Comparison of ENCODE assay signal across 13 mouse cellular contexts in genomic region chr5:140472336-140472735, GRCm38 (mm10). TPM values are rescaled to one million over a fixed set of nuclear protein-coding genes. Genes with fewer than 3 reads are reported as not detected.
DNase-seq lines count a peak whose midpoint lies in the region; ATAC-seq and TF ChIP-seq lines count a peak whose summit lies in the region.
"Had no signal": no experiment of that assay in that cellular context is flagged by ENCODE, and none has a peak within 500 bp of the region (broad histone marks: within the 10 kb centered on the region; RNA-seq: fewer than 3 reads in every experiment).

No protein-coding gene starts in this region.

- H3K27ac ChIP-seq in lung, embryonic 14.5 days (ENCODE audit: low read depth): no peak overlapping the region
- no peak overlapping the region for H3K27ac ChIP-seq in stomach, postnatal 0 days (replicated peaks)
- H3K27ac ChIP-seq in hindbrain, embryonic 12.5 days: no peak overlapping the region
- H3K27ac ChIP-seq: embryonic facial prominence, embryonic 15.5 days; limb, embryonic 10.5 days; midbrain, embryonic 12.5 days had no signal

- no peak overlapping the region for H3K4me2 ChIP-seq in lung, embryonic 14.5 days
- H3K4me2 ChIP-seq in stomach, postnatal 0 days (replicated peaks; ENCODE audit: low read depth): no peak overlapping the region
- no peak overlapping the region for H3K4me2 ChIP-seq in hindbrain, embryonic 12.5 days (replicated peaks)
- H3K4me2 ChIP-seq: embryonic facial prominence, embryonic 15.5 days; midbrain, embryonic 12.5 days had no signal

- peak; percentile 58 for TF ChIP-seq CTCF in lung, embryonic 14.5 days (IDR thresholded peaks at IDR 0.05; ENCODE audit: low read depth)
- peak; percentile 54 for TF ChIP-seq CTCF in stomach, postnatal 0 days (IDR thresholded peaks at IDR 0.05; ENCODE audit: low read depth)

- no peak overlapping the region for H3K9ac ChIP-seq in lung, embryonic 14.5 days
- no peak overlapping the region for H3K9ac ChIP-seq in stomach, postnatal 0 days (ENCODE audit: low read length)
- no peak overlapping the region for H3K9ac ChIP-seq in hindbrain, embryonic 12.5 days
- H3K9ac ChIP-seq: embryonic facial prominence, embryonic 15.5 days; midbrain, embryonic 12.5 days had no signal

- WGBS in lung, embryonic 14.5 days: 77% methylated on average over 3 of the region's 3 CpGs
- 80% methylated on average over 3 of the region's 3 CpGs for WGBS in stomach, postnatal 0 days
- 80% methylated on average over 3 of the region's 3 CpGs for WGBS in hindbrain, embryonic 12.5 days

- no peak for TF ChIP-seq EP300 in stomach, postnatal 0 days (optimal IDR thresholded peaks at IDR 0.05)

- no peak for ATAC-seq in lung, embryonic 14.5 days (ENCODE audit: insufficient read depth)
- no peak for ATAC-seq in stomach, postnatal 0 days (ENCODE audit: low FRiP score, low TSS enrichment)
- no peak for ATAC-seq in hindbrain, embryonic 12.5 days (ENCODE audit: low FRiP score)

- H3K9me3 ChIP-seq in lung, embryonic 14.5 days (ENCODE audit: low read depth, low read length): no peaks in the 10 kb centered on the region
- no peaks in the 10 kb centered on the region for H3K9me3 ChIP-seq in stomach, postnatal 0 days (ENCODE audit: control insufficient read depth, low read length)
- 0 out of 2 replicates have a peak, but pooled peaks cover 3% of the 10 kb centered on the region for H3K9me3 ChIP-seq in hindbrain, embryonic 12.5 days (replicated peaks)
- H3K9me3 ChIP-seq: embryonic facial prominence, embryonic 15.5 days; limb, embryonic 10.5 days; midbrain, embryonic 12.5 days had no signal

- H3K4me3 ChIP-seq in lung, embryonic 14.5 days (ENCODE audit: low read depth, low read length): no peak overlapping the region
- no peak overlapping the region for H3K4me3 ChIP-seq in stomach, postnatal 0 days (ENCODE audit: low read depth, low read length)
- no peak overlapping the region for H3K4me3 ChIP-seq in hindbrain, embryonic 12.5 days
- H3K4me3 ChIP-seq: embryonic facial prominence, embryonic 15.5 days; limb, embryonic 10.5 days; midbrain, embryonic 12.5 days had no signal

- DNase-seq in lung, embryonic 14.5 days: peak; percentile 27
- no peak for DNase-seq in lung, postnatal 25 days (ENCODE audit: low spot score)
- peak; percentile 26 for DNase-seq in MEL-GATA-1-ER (ENCODE audit: extremely low read depth, low read depth)
- peak; percentile 5 for DNase-seq in embryo, embryonic 11.5 days (ENCODE audit: low read depth, low spot score)
- no peak for DNase-seq in stomach, postnatal 0 days (ENCODE audit: low spot score)
- DNase-seq in layer of hippocampus, adult 9-11 months: no peak
- DNase-seq in ovary, adult 18-20 months (ENCODE audit: low spot score): no peak

- no peaks in the 10 kb centered on the region for H3K36me3 ChIP-seq in lung, embryonic 14.5 days (ENCODE audit: insufficient read depth)
- H3K36me3 ChIP-seq in stomach, postnatal 0 days (ENCODE audit: control insufficient read depth, insufficient read depth, low read length): no peaks in the 10 kb centered on the region
- H3K36me3 ChIP-seq in hindbrain, embryonic 12.5 days: no peaks in the 10 kb centered on the region
- H3K36me3 ChIP-seq: embryonic facial prominence, embryonic 15.5 days; limb, embryonic 10.5 days; midbrain, embryonic 12.5 days had no signal

- no peaks in the 10 kb centered on the region for H3K27me3 ChIP-seq in lung, embryonic 14.5 days (ENCODE audit: insufficient read depth, low read length)
- no peaks in the 10 kb centered on the region for H3K27me3 ChIP-seq in stomach, postnatal 0 days (ENCODE audit: control insufficient read depth, insufficient read depth, low read length)
- no peaks in the 10 kb centered on the region for H3K27me3 ChIP-seq in hindbrain, embryonic 12.5 days
- H3K27me3 ChIP-seq: embryonic facial prominence, embryonic 15.5 days; midbrain, embryonic 12.5 days had no signal

- no peaks in the 10 kb centered on the region for H3K4me1 ChIP-seq in lung, embryonic 14.5 days (ENCODE audit: insufficient read depth)
- H3K4me1 ChIP-seq in stomach, postnatal 0 days (replicated peaks; ENCODE audit: control insufficient read depth, insufficient read depth): no peaks in the 10 kb centered on the region
- H3K4me1 ChIP-seq in hindbrain, embryonic 12.5 days: no peaks in the 10 kb centered on the region; the same call in 1 of the 2 replicates
- H3K4me1 ChIP-seq: embryonic facial prominence, embryonic 15.5 days; midbrain, embryonic 12.5 days had no signal

RNA-seq across cellular contexts. Expression of gene Gm4869, which starts 26.9 kb away (rescaled TPM):
- not detected in 2 replicates for polyA plus RNA-seq in lung, embryonic 14.5 days (2014; fragmentation: Nextera tagmentation; extraction: Ambion mirVana)
- polyA plus RNA-seq in stomach, postnatal 0 days (2015; fragmentation: Nextera tagmentation; extraction: Ambion mirVana): not detected in 2 replicates
- not detected in 2 replicates for polyA plus RNA-seq in hindbrain, embryonic 12.5 days (2016; fragmentation: Nextera tagmentation; extraction: Ambion mirVana)
- polyA plus RNA-seq: gonadal fat pad, adult 2 months; intestine, embryonic 14.5 days; limb, embryonic 10.5 days; midbrain, embryonic 12.5 days had no signal

RNA-seq across cellular contexts. Expression of gene Chst12, which starts 33.0 kb away (rescaled TPM):
- polyA plus RNA-seq in lung, embryonic 14.5 days (2014; fragmentation: Nextera tagmentation; extraction: Ambion mirVana): 21.5 and 22.0 TPM in 2 replicates
- 12.8 and 15.8 TPM in 2 replicates for polyA plus RNA-seq in stomach, postnatal 0 days (2015; fragmentation: Nextera tagmentation; extraction: Ambion mirVana)
- 16.1 and 19.6 TPM in 2 replicates for polyA plus RNA-seq in hindbrain, embryonic 12.5 days (2016; fragmentation: Nextera tagmentation; extraction: Ambion mirVana)

RNA-seq across cellular contexts. Expression of gene Eif3b, which starts 53.2 kb away (rescaled TPM):
- 172 and 184 TPM in 2 replicates for polyA plus RNA-seq in lung, embryonic 14.5 days (2014; fragmentation: Nextera tagmentation; extraction: Ambion mirVana)
- 61.8 and 66.5 TPM in 2 replicates for polyA plus RNA-seq in stomach, postnatal 0 days (2015; fragmentation: Nextera tagmentation; extraction: Ambion mirVana)
- polyA plus RNA-seq in hindbrain, embryonic 12.5 days (2016; fragmentation: Nextera tagmentation; extraction: Ambion mirVana): 155 and 162 TPM in 2 replicates

Comparison
In these comparisons a context has a peak if more than half of its experiments do, and no peak if none do; other contexts are left out.
1. DNase-seq: peak in lung, embryonic 14.5 days (single experiment), MEL-GATA-1-ER (single experiment) and embryo, embryonic 11.5 days (single experiment); none in lung, postnatal 25 days (single experiment), stomach, postnatal 0 days (single experiment), layer of hippocampus, adult 9-11 months (single experiment) and ovary, adult 18-20 months (single experiment).